Mouse (Mus musculus) gastrocnemius, adult 2 months (tissue): ENCODE data around the gene 4930556J24Rik. TPM values are rescaled to one million over a fixed set of nuclear protein-coding genes. Genes with fewer than 3 reads are reported as not detected.
"Not testable (repeated sequence)": the region's sequence is repeated elsewhere in the genome, so short reads cannot be mapped to it uniquely, and the experiment has no call there.

Experiments
- DNase-seq: peaks from one replicate; pipeline ENCODE4 v3.0.0; 2022
- H3K27ac ChIP-seq: fragments of 200-600 bp; 2 replicates; pipeline ENCODE4 v1.8.1; 2022; ENCODE audit warnings: mild to moderate bottlenecking
- H3K4me3 ChIP-seq: fragments of 200-600 bp; 2 replicates; pipeline ENCODE4 v1.8.1; 2022; ENCODE audit warnings: mild to moderate bottlenecking, moderate library complexity
- CTCF ChIP-seq: fragments of 200-600 bp; IDR thresholded peaks from 2 replicates; pipeline ENCODE4 v1.8.1; 2022; ENCODE audit warnings: antibody characterized with exemption, mild to moderate bottlenecking, moderate library complexity
- intact Hi-C: fragments of 180-260 bp; cut with DNase I; formaldehyde crosslinking; loops from one replicate; pipeline ENCODE4 v1.15.1; 2025
- total RNA-seq, 2 experiments: library from RNA; stranded (reverse); gene quantifications; 2 replicates each; pipeline ENCODE4 v1.2.3; 2021

Gene 4930556J24Rik
- total RNA-seq, 2 experiments from 2014 or later = not detected

DNA sequence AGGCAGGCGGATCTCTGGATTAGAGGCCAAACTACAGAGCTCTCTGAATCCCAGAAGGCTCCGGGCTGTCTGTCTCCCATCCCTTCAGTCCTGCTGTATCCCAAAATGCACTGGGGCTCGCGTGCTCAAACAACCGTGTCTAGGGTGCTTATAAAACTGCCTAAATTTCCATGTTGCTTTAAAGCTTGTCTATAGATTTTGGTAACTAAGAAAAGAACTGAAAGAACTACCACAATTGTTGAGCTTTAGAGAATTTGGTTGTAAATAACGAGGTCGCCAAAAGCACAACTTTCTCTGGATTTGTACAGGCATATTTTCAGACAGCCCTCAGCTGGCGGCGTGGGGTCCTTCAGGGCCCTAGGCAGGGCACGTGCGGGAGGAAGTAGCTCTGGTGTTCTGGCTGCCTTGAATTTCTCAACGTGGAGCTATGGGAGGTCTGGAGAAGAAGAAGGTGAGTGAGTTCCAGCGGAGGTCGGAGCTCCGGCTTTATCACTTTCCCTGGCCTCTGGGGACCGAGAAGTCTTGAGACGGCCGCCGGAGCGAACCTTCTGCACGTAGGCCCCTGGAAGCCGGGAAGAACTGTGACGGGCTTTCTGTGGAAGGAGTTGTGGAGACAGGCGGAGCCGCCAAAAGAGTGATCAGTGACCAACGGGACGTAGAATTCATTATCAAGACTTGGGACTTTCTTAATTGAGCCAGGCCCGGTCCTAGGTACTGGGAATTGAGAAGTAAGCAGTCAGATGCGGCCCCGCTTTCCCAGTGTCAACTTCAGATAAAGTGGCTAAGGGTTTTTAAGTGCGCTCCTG lies 12.8 kb downstream of the 4930556J24Rik start, which contains the start of gene Pes1:
Pes1 (plus strand) TSS at position 366 of the 806 bp plus-strand sequence.
- TF ChIP-seq CTCF = no peak
- peak within 1 kb of the TSS; percentile 98 for H3K4me3 ChIP-seq
- DNase-seq = peak; percentile 83
- intact Hi-C loops = no loop called here
- H3K27ac ChIP-seq = peak within 1 kb of the TSS; percentile 94

DNA sequence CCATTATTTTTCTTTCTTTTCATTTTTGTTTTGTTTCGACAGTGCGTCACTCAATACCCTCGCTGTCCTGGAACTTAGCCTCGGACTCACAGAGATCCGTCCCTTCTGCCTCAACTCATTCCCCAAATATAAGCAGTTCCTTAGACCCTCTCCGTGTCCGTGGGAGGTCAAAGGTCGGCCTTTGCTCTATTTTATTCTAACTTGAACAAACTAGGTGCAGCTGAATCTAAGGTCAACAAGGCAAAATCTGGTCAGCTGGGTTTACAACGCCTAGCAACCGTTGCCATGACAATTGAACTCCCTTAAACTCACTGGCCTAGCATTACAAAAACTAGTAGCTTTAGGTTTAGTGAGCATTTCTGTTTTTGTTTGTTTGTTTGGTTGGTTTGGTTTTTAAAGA lies 13.4 kb downstream of the 4930556J24Rik start:
- no peak for DNase-seq
- intact Hi-C loops = no loop called here
- H3K27ac ChIP-seq = peak overlapping the region; percentile 94
- no peak for TF ChIP-seq CTCF
- H3K4me3 ChIP-seq = peak overlapping the region; percentile 98

DNA sequence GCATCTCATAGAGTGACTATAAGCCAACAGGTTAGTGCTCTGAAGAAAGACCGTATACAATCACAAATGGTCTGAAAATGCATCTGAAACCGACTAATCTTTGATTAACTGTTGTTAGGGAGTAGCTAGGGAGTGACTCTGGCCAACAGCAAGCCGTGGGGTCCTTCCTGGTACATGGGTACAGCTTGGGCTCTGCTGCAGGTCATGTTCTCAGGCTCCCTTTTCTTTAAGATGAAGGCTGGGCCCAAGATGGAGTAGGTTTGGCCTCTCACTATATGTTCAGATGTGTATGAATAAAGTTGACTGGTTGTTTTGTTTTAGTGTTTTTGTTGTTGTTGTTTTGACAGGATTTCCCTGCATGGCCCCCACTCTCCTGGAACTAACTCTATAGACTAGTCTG lies 14.8 kb downstream of the 4930556J24Rik start:
- intact Hi-C loops = no loop called here
- Histone ChIP-seq H3K4me3 (no peak overlapping the region), H3K27ac (no peak overlapping the region)
- no peak for DNase-seq
- no peak for TF ChIP-seq CTCF

DNA sequence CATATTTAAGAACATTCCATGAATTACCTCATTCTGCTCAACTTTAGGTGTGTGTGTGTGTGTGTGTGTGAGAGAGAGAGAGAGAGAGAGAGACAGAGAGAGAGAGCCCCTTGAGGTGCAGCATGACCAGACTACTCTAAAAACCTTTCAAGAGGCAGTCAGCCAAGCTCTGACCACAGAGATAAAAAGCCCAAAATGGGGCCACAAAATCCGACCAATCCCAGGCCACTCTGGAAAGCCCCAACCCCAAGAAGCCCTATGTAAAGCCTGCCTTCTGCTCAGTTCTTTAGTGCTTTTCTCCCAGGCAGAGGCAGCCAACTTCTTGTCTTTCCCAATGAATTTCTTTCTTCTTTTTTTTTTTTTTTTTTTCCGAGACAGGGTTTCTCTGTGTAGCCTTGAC lies 15.7 kb downstream of the 4930556J24Rik start:
- no peak for DNase-seq
- no peak for TF ChIP-seq CTCF
- Histone ChIP-seq H3K27ac (no peak overlapping the region), H3K4me3 (no peak overlapping the region)
- intact Hi-C loops = no loop called here

DNA sequence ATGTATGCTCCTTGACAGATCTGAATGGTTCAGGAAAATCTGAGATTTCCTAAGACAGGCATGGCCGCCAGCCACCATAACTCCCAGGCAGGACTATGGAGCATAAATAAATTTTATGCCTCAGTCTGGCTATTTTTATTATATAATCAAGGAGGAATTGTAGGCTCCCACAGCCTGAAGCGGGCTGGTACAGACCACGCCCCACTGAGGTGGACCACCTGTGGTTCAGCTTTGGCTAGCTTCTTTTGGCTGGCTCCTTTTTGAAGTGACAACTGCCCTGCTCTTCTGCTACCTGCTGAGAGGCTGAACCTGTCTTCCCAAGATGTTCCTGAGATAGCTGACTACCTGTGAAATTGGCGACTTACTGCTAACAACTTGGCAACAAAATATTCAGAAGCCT lies 21.2 kb downstream of the 4930556J24Rik start:
- intact Hi-C loops, DNase-seq, H3K27ac ChIP-seq, H3K4me3 ChIP-seq: not testable (repeated sequence)

- H3K4me3 ChIP-seq, H3K27ac ChIP-seq, DNase-seq, intact Hi-C loops: not testable (repeated sequence)
Observed at GRCm38 (mm10) chr11:3954876-3955275, 21.7 kb downstream of the 4930556J24Rik start.

DNA sequence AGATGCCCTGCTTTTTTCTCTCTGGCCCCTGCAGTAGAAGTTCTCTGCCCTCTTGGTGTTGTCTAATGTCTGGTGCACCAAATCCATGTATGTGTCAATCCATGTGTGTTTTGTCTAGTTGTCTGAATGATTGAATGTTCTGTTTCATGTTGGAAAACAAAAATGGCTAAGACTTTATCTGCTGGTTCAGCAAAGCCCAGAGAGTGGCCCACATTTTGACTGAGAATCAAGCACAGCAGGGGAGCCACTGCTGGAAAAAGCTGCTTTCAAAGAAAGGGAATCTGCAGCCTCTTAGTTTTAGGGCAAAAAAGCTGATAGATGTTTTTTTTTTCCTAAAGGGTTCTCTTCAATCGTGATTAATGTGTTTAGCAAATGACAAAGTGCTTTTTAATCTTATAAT lies 30.2 kb downstream of the 4930556J24Rik start:
- H3K27ac ChIP-seq = no peak overlapping the region
- no peak for TF ChIP-seq CTCF
- DNase-seq = no peak
- intact Hi-C loops = no loop called here
- H3K4me3 ChIP-seq = no peak overlapping the region

GRCm38 (mm10) chr11:3941371-3941770 lies 35.2 kb downstream of the 4930556J24Rik start:
- DNase-seq = no peak
- no peak overlapping the region for H3K4me3 ChIP-seq
- H3K27ac ChIP-seq = no peak overlapping the region
- no peak for TF ChIP-seq CTCF
- intact Hi-C loops = no loop called here

DNA sequence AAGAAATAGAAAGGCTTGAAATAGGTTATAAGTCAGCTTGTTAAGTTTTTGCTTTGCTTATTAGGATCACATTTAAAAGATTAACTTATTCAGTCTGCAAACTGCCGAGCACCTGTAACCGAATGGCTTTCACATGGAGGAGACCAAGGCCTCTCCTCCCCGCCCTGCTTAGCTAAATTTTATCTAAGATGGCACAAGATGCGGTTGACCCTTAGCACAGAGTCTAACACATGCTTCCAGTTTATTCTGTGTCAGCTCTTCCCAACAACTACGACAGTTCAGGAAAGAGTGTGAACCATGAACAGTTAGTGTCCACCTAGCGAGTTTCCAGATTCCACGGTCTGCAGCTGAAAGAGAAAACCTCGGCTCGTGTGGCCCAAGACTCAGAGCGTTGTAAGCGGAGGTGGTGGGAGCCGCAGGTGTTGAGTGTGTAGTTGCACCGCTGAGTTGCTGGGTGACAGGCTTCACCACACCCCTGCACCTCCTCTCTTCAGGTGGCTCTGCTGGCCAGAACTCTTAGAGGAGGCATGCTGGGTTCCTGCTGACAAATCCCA lies 39.2 kb downstream of the 4930556J24Rik start:
- Histone ChIP-seq H3K27ac (no peak overlapping the region), H3K4me3 (no peak overlapping the region)
- no peak for TF ChIP-seq CTCF
- intact Hi-C loops = no loop called here
- DNase-seq = no peak

GRCm38 (mm10) chr11:3936318-3936717 lies 40.3 kb downstream of the 4930556J24Rik start:
- Histone ChIP-seq H3K27ac (no peak overlapping the region), H3K4me3 (no peak overlapping the region)
- intact Hi-C loops = no loop called here
- TF ChIP-seq CTCF = no peak
- DNase-seq = no peak

DNA sequence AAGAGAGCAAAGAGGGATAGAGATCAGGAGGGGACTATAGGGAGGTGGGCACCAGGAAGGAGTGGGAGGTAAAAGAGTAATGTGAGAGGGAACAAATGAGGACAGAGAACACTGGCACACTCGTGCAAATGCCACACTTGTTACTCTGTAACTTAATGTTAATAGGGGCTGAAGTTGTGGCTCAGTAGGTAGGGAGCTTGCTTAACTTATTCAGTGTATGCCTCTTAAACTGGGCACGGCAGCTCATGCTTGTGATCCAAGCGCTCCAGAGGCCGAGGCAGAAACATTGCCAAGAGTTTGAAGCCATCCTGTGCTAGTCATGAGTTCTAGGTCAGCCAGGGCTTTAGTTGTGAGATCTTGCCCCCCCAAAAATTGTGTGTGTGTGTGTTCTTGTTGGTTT lies 41.4 kb downstream of the 4930556J24Rik start:
- Histone ChIP-seq H3K4me3 (no peak overlapping the region), H3K27ac (no peak overlapping the region)
- no peak for DNase-seq
- no peak for TF ChIP-seq CTCF
- intact Hi-C loops = no loop called here

- DNase-seq = no peak
- intact Hi-C loops = no loop called here
- Histone ChIP-seq H3K4me3 (no peak overlapping the region), H3K27ac (no peak overlapping the region)
- no peak for TF ChIP-seq CTCF
Observed at GRCm38 (mm10) chr11:3933756-3934285, 42.8 kb downstream of the 4930556J24Rik start.

DNA sequence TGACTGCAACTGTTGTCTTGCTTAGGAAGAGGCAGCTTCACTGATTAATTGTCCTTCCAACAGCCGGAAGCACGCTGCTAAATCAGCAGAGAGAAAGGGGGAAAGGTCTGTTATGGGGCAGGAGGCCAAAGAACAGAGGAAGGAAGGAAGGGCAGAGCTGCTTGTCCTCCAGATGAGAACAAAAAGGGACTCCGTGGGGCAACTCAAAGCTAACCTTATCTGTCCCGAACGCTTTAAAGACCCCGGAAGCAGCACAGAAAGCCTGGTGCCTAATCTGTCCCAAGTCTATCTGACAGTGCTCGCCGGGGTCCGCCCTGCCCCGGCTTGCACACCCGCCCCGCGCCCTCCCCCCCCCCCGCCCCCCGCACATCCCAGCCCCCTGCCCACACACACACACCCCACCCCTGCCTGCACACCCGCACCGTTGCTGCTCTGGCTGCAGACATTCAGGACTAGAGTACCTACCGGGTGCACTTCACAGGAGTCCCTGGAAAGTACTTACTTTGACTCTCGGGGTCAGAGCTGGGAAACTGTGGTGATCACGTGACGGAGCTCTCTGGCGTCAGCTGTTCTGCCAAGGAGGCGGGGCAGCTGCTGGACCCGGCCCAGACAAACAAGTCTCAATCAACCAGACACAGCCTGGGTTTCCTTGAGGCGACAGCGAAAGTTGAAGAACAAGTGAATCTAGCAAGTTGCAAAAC lies 44.9 kb downstream of the 4930556J24Rik start, which contains the start of gene Tcn2:
Tcn2 (minus strand) TSS at position 649 of the 701 bp plus-strand sequence.
- intact Hi-C loops = no loop called here
- DNase-seq = peak; percentile 92
- TF ChIP-seq CTCF = no peak
- Histone ChIP-seq H3K4me3 (peak within 1 kb of the TSS; percentile 76), H3K27ac (peak within 1 kb of the TSS; percentile 70)
